Mouse (Mus musculus): ENCODE measurements around the gene Dhx38.

GRCm38 (mm10) chr8:109614243-109615210 is 48.9 kb upstream of the Dhx38 start, which contains the start of gene Pkd1l3:
- no peak for TF ChIP-seq CTCF (IDR thresholded peaks at IDR 0.05; ENCODE audit: low read depth, low read length)
- no peak for TF ChIP-seq POLR2A (IDR thresholded peaks at IDR 0.05; ENCODE audit: borderline replicate concordance, low read depth, low read length)

All from bone marrow macrophage, adult 2 months (primary cell).